Mouse (Mus musculus): ENCODE measurements around the gene Slc6a1. TPM values are rescaled to one million over a fixed set of nuclear protein-coding genes. Genes with fewer than 3 reads are reported as not detected.

The Slc6a1 gene
- polyA plus RNA-seq, 1 experiment, result 0.61 TPM

DNA sequence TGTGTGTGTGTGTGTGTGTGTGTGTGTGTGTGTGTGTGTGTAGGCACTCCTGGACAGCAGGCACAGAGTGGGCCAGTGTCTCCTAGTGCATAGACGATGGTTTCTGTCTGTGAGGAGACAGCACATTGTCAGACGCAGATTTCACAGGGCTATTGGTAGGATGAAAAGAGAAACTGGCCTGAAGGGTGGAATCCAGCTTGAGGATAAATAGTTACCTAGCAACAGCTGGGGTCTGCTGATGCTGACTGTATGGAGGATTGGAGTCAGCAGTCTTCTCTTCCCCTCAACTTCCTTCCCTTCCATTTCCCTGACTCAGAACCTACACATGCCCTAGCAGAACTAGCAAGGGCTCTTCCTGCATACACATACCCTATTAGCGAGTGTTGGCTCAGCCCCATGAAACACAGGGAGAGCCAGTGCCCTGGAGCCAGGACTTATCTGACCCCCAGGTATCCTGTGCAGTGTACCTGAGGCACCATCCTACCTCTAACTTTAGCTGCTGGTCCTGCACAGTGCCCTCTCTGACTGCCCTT is 23.7 kb upstream of the Slc6a1 start:
- peak overlapping the region; percentile 40; the same call in 1 of the 2 replicates for H3K27ac ChIP-seq (ENCODE audit: insufficient read depth, low read length)
- no peak for DNase-seq (ENCODE audit: low read depth in 1 of 2, low spot score in 2 of 2)
- H3K4me3 ChIP-seq (ENCODE audit: extremely low read depth, insufficient read depth, insufficient read length), result no peak overlapping the region
- TF ChIP-seq POLR2A (IDR thresholded peaks at IDR 0.05; ENCODE audit: low read depth, low read length) (no peak), CTCF (IDR thresholded peaks at IDR 0.05; ENCODE audit: extremely low read depth, insufficient read depth, insufficient read length, insufficient replicate concordance) (no peak)
- no peaks in the 10 kb centered on the region for H3K4me1 ChIP-seq (ENCODE audit: control insufficient read depth, insufficient read depth, insufficient read length)
- H3K27me3 ChIP-seq (ENCODE audit: control insufficient read depth, insufficient read depth, low read length), result no peaks in the 10 kb centered on the region
- H3K36me3 ChIP-seq (ENCODE audit: control insufficient read depth, insufficient read depth, low read length), result no peaks in the 10 kb centered on the region
- WGBS, result 49% methylated on average over 3 of the region's 3 CpGs

DNA sequence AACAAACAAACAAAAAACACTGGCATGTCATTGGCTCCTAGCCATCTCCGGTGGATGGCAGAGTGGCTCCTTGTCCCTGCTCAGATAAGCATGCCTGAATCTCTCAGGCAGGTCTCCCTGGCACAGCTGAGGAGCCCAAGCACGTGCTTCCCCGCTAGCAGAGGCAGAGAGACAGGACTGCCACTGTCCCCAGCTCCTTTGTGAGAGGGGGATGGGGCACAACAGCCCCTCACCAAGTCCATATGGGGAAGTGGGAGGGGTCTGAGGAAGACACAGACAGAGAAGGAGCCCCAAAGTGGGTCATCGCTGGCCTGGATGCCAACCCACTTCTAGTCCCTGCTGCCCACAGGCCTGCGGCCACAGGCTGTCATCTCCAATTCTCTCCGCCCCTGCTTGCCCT is 20.8 kb upstream of the Slc6a1 start:
- Histone ChIP-seq H3K4me3 (ENCODE audit: extremely low read depth, insufficient read depth, insufficient read length) (no peak overlapping the region), H3K27me3 (ENCODE audit: control insufficient read depth, insufficient read depth, low read length) (no peaks in the 10 kb centered on the region), H3K4me1 (ENCODE audit: control insufficient read depth, insufficient read depth, insufficient read length) (no peaks in the 10 kb centered on the region), H3K27ac (ENCODE audit: insufficient read depth, low read length) (no peak overlapping the region), H3K36me3 (ENCODE audit: control insufficient read depth, insufficient read depth, low read length) (no peaks in the 10 kb centered on the region)
- TF ChIP-seq POLR2A (IDR thresholded peaks at IDR 0.05; ENCODE audit: low read depth, low read length), result no peak
- TF ChIP-seq CTCF (IDR thresholded peaks at IDR 0.05; ENCODE audit: extremely low read depth, insufficient read depth, insufficient read length, insufficient replicate concordance), result no peak
- no peak for DNase-seq (ENCODE audit: low read depth in 1 of 2, low spot score in 2 of 2)
- 63% methylated on average over 6 of the region's 6 CpGs for WGBS

DNA sequence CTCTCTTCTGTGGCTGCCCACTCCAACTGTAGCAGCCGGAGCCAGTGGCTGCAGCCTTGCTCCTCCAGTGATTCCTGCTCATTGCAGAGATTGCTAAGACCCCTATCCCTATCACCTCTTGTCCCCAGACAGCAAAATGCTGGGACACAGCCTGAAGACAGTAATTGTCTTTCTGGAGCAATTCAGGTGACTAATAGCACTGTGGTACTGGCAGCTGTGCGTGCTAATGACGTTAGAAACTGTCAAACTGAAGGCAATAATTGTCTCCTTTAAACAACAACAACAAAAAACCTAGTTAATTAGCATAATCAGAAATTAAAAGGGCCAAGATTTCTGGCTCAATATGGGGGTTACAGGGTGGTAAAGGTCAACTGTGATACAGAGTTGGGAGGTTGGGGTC is 18.4 kb upstream of the Slc6a1 start:
- no peaks in the 10 kb centered on the region for H3K27me3 ChIP-seq (ENCODE audit: control insufficient read depth, insufficient read depth, low read length)
- no peak overlapping the region for H3K27ac ChIP-seq (ENCODE audit: insufficient read depth, low read length)
- H3K4me1 ChIP-seq (ENCODE audit: control insufficient read depth, insufficient read depth, insufficient read length), result no peaks in the 10 kb centered on the region
- WGBS, result 75% methylated on average over 3 of the region's 3 CpGs
- TF ChIP-seq POLR2A (IDR thresholded peaks at IDR 0.05; ENCODE audit: low read depth, low read length), result no peak
- no peak for TF ChIP-seq CTCF (IDR thresholded peaks at IDR 0.05; ENCODE audit: extremely low read depth, insufficient read depth, insufficient read length, insufficient replicate concordance)
- H3K4me3 ChIP-seq (ENCODE audit: extremely low read depth, insufficient read depth, insufficient read length), result no peak overlapping the region
- no peak for DNase-seq (ENCODE audit: low read depth in 1 of 2, low spot score in 2 of 2)
- no peaks in the 10 kb centered on the region for H3K36me3 ChIP-seq (ENCODE audit: control insufficient read depth, insufficient read depth, low read length)

DNA sequence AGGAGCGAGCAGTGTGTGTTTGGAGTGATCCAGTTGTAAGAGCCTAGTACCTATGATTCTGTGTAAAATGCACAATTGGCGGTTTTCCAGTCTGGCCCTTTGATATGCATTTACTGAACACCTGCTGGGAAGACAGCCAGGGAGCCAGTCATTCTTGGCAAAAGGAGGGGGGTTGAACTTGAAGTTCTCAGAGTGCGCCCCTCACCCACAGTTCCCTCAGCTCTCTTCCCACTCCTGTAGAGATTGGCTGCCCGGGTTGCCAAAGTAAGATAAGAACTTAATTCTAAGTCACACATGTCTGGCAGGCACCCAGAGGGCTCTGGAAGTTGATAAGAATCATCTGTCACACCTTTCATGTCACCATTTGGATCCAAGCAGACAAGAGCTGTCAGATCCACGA is 18.0 kb upstream of the Slc6a1 start:
- WGBS, result 71% methylated on average over 5 of the region's 5 CpGs
- Histone ChIP-seq H3K4me1 (ENCODE audit: control insufficient read depth, insufficient read depth, insufficient read length) (no peaks in the 10 kb centered on the region), H3K27ac (ENCODE audit: insufficient read depth, low read length) (no peak overlapping the region), H3K4me3 (ENCODE audit: extremely low read depth, insufficient read depth, insufficient read length) (no peak overlapping the region), H3K27me3 (ENCODE audit: control insufficient read depth, insufficient read depth, low read length) (no peaks in the 10 kb centered on the region), H3K36me3 (ENCODE audit: control insufficient read depth, insufficient read depth, low read length) (no peaks in the 10 kb centered on the region)
- TF ChIP-seq POLR2A (IDR thresholded peaks at IDR 0.05; ENCODE audit: low read depth, low read length), result no peak
- TF ChIP-seq CTCF (IDR thresholded peaks at IDR 0.05; ENCODE audit: extremely low read depth, insufficient read depth, insufficient read length, insufficient replicate concordance), result no peak
- DNase-seq (ENCODE audit: low read depth in 1 of 2, low spot score in 2 of 2), result no peak

DNA sequence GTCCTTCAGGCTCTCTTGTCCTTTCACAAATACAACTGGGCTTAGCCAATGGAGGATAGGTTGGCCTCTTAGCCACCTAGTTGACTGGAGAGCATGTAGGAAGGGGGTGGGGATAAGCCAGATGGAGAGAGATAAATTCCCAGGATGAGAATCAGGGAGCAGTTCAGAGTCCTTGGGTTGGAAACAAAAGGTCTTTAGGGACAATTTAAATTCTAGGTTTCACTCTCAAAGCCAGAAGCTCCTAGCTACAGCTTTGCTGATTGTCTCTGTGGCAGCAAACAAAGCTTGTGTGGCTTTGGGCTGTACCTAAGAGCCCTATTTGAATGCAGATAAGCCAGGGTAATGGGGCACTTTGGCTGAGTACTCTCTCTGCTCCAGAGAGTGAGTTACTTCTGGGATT is 16.2 kb upstream of the Slc6a1 start:
- no peak for TF ChIP-seq CTCF (IDR thresholded peaks at IDR 0.05; ENCODE audit: extremely low read depth, insufficient read depth, insufficient read length, insufficient replicate concordance)
- no peak for TF ChIP-seq POLR2A (IDR thresholded peaks at IDR 0.05; ENCODE audit: low read depth, low read length)
- Histone ChIP-seq H3K4me3 (ENCODE audit: extremely low read depth, insufficient read depth, insufficient read length) (no peak overlapping the region), H3K27ac (ENCODE audit: insufficient read depth, low read length) (no peak overlapping the region), H3K36me3 (ENCODE audit: control insufficient read depth, insufficient read depth, low read length) (no peaks in the 10 kb centered on the region), H3K27me3 (ENCODE audit: control insufficient read depth, insufficient read depth, low read length) (no peaks in the 10 kb centered on the region), H3K4me1 (ENCODE audit: control insufficient read depth, insufficient read depth, insufficient read length) (no peaks in the 10 kb centered on the region)
- DNase-seq (ENCODE audit: low read depth in 1 of 2, low spot score in 2 of 2), result no peak

DNA sequence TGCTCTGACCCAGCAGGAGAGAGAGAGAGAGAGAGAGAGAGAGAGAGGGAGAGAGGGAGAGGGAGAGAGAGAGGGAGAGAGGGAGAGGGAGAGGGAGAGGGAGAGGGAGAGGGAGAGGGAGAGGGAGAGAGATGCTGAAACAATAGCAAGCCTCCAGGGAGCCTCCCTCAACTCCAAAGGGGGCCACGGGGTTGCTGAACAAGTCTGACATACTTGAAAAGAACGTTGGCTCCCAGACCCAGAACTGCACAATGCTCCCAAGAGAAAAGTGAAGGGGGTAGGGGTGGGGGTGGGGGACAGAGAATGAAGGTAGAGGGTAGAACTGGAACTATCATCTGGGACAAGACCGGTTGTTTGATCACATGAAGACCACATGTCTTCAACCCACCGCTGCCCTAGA is 14.5 kb upstream of the Slc6a1 start:
- TF ChIP-seq POLR2A (IDR thresholded peaks at IDR 0.05; ENCODE audit: low read depth, low read length) (no peak), CTCF (IDR thresholded peaks at IDR 0.05; ENCODE audit: extremely low read depth, insufficient read depth, insufficient read length, insufficient replicate concordance) (no peak)
- no peaks in the 10 kb centered on the region for H3K36me3 ChIP-seq (ENCODE audit: control insufficient read depth, insufficient read depth, low read length)
- no peak overlapping the region for H3K27ac ChIP-seq (ENCODE audit: insufficient read depth, low read length)
- 41% methylated on average over 4 of the region's 4 CpGs for WGBS
- no peaks in the 10 kb centered on the region for H3K27me3 ChIP-seq (ENCODE audit: control insufficient read depth, insufficient read depth, low read length)
- no peak for DNase-seq (ENCODE audit: low read depth in 1 of 2, low spot score in 2 of 2)
- H3K4me1 ChIP-seq (ENCODE audit: control insufficient read depth, insufficient read depth, insufficient read length), result no peaks in the 10 kb centered on the region
- H3K4me3 ChIP-seq (ENCODE audit: extremely low read depth, insufficient read depth, insufficient read length), result no peak overlapping the region

DNA sequence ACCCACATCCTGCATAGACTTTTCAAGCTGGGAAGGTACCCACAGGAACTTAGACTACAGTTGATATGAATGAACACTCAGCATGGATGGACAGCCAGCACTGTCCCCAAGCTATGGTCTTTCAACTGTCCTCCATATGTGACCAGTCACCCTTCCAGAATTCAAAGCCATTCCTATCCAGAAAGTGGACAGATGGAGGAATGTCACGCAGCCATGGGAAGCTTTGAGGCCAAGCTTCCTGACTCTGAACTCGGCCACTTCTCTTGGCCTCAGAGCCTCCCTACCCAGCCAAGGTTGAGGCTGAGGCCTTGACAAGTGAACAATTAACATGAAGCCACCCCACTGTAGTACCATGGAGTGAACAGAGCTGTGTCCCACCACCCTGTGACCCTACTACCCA is 12.8 kb upstream of the Slc6a1 start:
- H3K36me3 ChIP-seq (ENCODE audit: control insufficient read depth, insufficient read depth, low read length), result no peaks in the 10 kb centered on the region
- H3K4me1 ChIP-seq (ENCODE audit: control insufficient read depth, insufficient read depth, insufficient read length), result no peaks in the 10 kb centered on the region
- 78% methylated on average over 2 of the region's 2 CpGs for WGBS
- TF ChIP-seq POLR2A (IDR thresholded peaks at IDR 0.05; ENCODE audit: low read depth, low read length) (no peak), CTCF (IDR thresholded peaks at IDR 0.05; ENCODE audit: extremely low read depth, insufficient read depth, insufficient read length, insufficient replicate concordance) (no peak)
- H3K4me3 ChIP-seq (ENCODE audit: extremely low read depth, insufficient read depth, insufficient read length), result no peak overlapping the region
- H3K27me3 ChIP-seq (ENCODE audit: control insufficient read depth, insufficient read depth, low read length), result no peaks in the 10 kb centered on the region
- H3K27ac ChIP-seq (ENCODE audit: insufficient read depth, low read length), result no peak overlapping the region
- no peak for DNase-seq (ENCODE audit: low read depth in 1 of 2, low spot score in 2 of 2)

Measured in spleen, adult 2 months (tissue).